Mouse (Mus musculus) thymus, adult 2 months (tissue): ENCODE results near the gene Dnah2. TPM values are rescaled to one million over a fixed set of nuclear protein-coding genes. Genes with fewer than 3 reads are reported as not detected.

Experiments used
- DNase-seq: peaks from one replicate; pipeline ENCODE4 v3.0.0; 2021
- H3K27ac ChIP-seq: fragments of 200-500 bp; 2 replicates; pipeline ENCODE4 v1.5.1; 2012; ENCODE audit warnings: low read length, control low read depth; ENCODE audit not compliant: control insufficient read depth, insufficient read depth
- H3K27me3 ChIP-seq: fragments of 200-500 bp; 2 replicates; pipeline ENCODE4 v1.6.1; 2012; ENCODE audit warnings: mild to moderate bottlenecking, low read length, moderate library complexity, mixed read lengths; ENCODE audit not compliant: control insufficient read depth, insufficient read depth
- H3K36me3 ChIP-seq: fragments of 200-500 bp; 2 replicates; pipeline ENCODE4 v1.6.1; 2012; ENCODE audit warnings: mild to moderate bottlenecking, low read length, moderate library complexity; ENCODE audit not compliant: control insufficient read depth, insufficient read depth
- H3K4me1 ChIP-seq: fragments of 200-500 bp; replicated peaks from 2 replicates; pipeline ENCODE4 v1.6.1; 2012; ENCODE audit warnings: low read length; ENCODE audit not compliant: control insufficient read depth, insufficient read depth
- H3K4me3 ChIP-seq: fragments of 200-500 bp; 2 replicates; pipeline ENCODE4 v1.5.1; 2012; ENCODE audit warnings: mild to moderate bottlenecking, low read length, control low read depth, moderate library complexity; ENCODE audit not compliant: control insufficient read depth, insufficient read depth
- CTCF ChIP-seq: fragments of 200-500 bp; IDR thresholded peaks from 2 replicates; pipeline ENCODE4 v1.5.1; 2012; ENCODE audit warnings: mild to moderate bottlenecking, control low read depth, low read length, moderate library complexity, borderline replicate concordance; ENCODE audit not compliant: control insufficient read depth, poor library complexity, insufficient read depth; ENCODE audit errors: extremely low read depth
- POLR2A ChIP-seq: fragments of 200-500 bp; IDR thresholded peaks from 2 replicates; pipeline ENCODE4 v1.6.1; 2012; ENCODE audit warnings: mild to moderate bottlenecking, low read length, control low read depth, moderate library complexity; ENCODE audit not compliant: control insufficient read depth, poor library complexity, insufficient read depth; ENCODE audit errors: extremely low read depth
- WGBS: fragments of 180-500 bp; shearing (Covaris S2); methylation state at CpG from one replicate; pipeline ENCODE4 v1.1.7; 2018; 5-methylcytosine and 5-hydroxymethylcytosine counted together
- polyA plus RNA-seq: library from polyadenylated mRNA; depleted of rRNA; stranded (reverse); fragments of >200 nt; gene quantifications from 2 replicates; pipeline ENCODE4 v1.2.3, GENCODE M21; 2012

Gene Dnah2
- polyA plus RNA-seq, 1 experiment, result 0.39 TPM

GRCm38 (mm10) chr11:69381356-69381755 lies 167.6 kb downstream of the Dnah2 start:
- no peak for TF ChIP-seq POLR2A
- TF ChIP-seq CTCF, result no peak
- no peaks in the 10 kb centered on the region for H3K27me3 ChIP-seq
- H3K4me3 ChIP-seq, result no peak overlapping the region
- 92% methylated on average over 6 of the region's 6 CpGs for WGBS
- H3K4me1 ChIP-seq, result no peaks in the 10 kb centered on the region
- DNase-seq, result no peak
- no peak overlapping the region for H3K27ac ChIP-seq
- H3K36me3 ChIP-seq, result no peaks in the 10 kb centered on the region

GRCm38 (mm10) chr11:69379600-69379999 lies 169.3 kb downstream of the Dnah2 start:
- no peak for TF ChIP-seq POLR2A
- TF ChIP-seq CTCF, result no peak
- DNase-seq, result no peak
- Histone ChIP-seq H3K4me1 (peaks cover 3% of the 10 kb centered on the region; the same call in 1 of the 2 replicates), H3K27me3 (no peaks in the 10 kb centered on the region), H3K4me3 (no peak overlapping the region), H3K36me3 (no peaks in the 10 kb centered on the region), H3K27ac (no peak overlapping the region)
- WGBS, result 86% methylated on average over 3 of the region's 3 CpGs

GRCm38 (mm10) chr11:69377766-69378165 lies 171.1 kb downstream of the Dnah2 start:
- Histone ChIP-seq H3K36me3 (no peaks in the 10 kb centered on the region), H3K27me3 (no peaks in the 10 kb centered on the region), H3K4me3 (no peak overlapping the region), H3K4me1 (peaks cover 3% of the 10 kb centered on the region; the same call in 1 of the 2 replicates), H3K27ac (no peak overlapping the region)
- 41% methylated on average over 3 of the region's 3 CpGs for WGBS
- no peak for TF ChIP-seq POLR2A
- no peak for TF ChIP-seq CTCF
- DNase-seq, result no peak

- 44% methylated on average over 4 of the region's 4 CpGs for whole genome bisulfite sequencing
- TF ChIP-seq CTCF (no peak), POLR2A (no peak)
- no peak overlapping the region for H3K4me3 ChIP-seq
- H3K27me3 ChIP-seq, result no peaks in the 10 kb centered on the region
- H3K36me3 ChIP-seq, result no peaks in the 10 kb centered on the region
- H3K4me1 ChIP-seq, result peaks cover 16% of the 10 kb centered on the region
- H3K27ac ChIP-seq, result no peak overlapping the region
- DNase-seq, result no peak
Observed at GRCm38 (mm10) chr11:69375646-69376045, 173.3 kb downstream of the Dnah2 start.

GRCm38 (mm10) chr11:69373223-69373965 lies 175.5 kb downstream of the Dnah2 start:
- no peak overlapping the region for H3K27ac ChIP-seq
- TF ChIP-seq CTCF (no peak), POLR2A (no peak)
- H3K27me3 ChIP-seq, result no peaks in the 10 kb centered on the region
- 97% methylated on average over 16 of the region's 16 CpGs for WGBS
- H3K4me3 ChIP-seq, result no peak overlapping the region
- peaks cover 18% of the 10 kb centered on the region for H3K4me1 ChIP-seq
- no peak for DNase-seq
- no peaks in the 10 kb centered on the region for H3K36me3 ChIP-seq

GRCm38 (mm10) chr11:69372780-69373170 lies 176.1 kb downstream of the Dnah2 start:
- H3K4me3 ChIP-seq, result no peak overlapping the region
- no peak overlapping the region for H3K27ac ChIP-seq
- H3K27me3 ChIP-seq, result no peaks in the 10 kb centered on the region
- peaks cover 24% of the 10 kb centered on the region for H3K4me1 ChIP-seq
- no peaks in the 10 kb centered on the region for H3K36me3 ChIP-seq
- no peak for DNase-seq
- WGBS, result 65% methylated on average over 3 of the region's 3 CpGs
- TF ChIP-seq CTCF, result no peak
- TF ChIP-seq POLR2A, result no peak

- Histone ChIP-seq H3K36me3 (no peaks in the 10 kb centered on the region), H3K27me3 (no peaks in the 10 kb centered on the region), H3K27ac (peak overlapping the region; percentile 62), H3K4me3 (no peak overlapping the region), H3K4me1 (peaks cover 29% of the 10 kb centered on the region)
- peak; percentile 19 for DNase-seq
- TF ChIP-seq POLR2A (no peak), CTCF (no peak)
- 19% methylated on average over 12 of the region's 12 CpGs for WGBS
Observed at GRCm38 (mm10) chr11:69372056-69372779, 176.7 kb downstream of the Dnah2 start.
